Mouse (Mus musculus) kidney, embryonic 16.5 days (tissue): ENCODE data around the gene Prss41. TPM values are rescaled to one million over a fixed set of nuclear protein-coding genes. Genes with fewer than 3 reads are reported as not detected.

ENCODE experiments used
- ATAC-seq: fragments of 200-750 bp; cut with Nextera tagmentation; 2 replicates; pipeline ENCODE4 v1.8.0; 2017; ENCODE audit warnings: moderate TSS enrichment; ENCODE audit not compliant: low FRiP score, low TSS enrichment
- H3K27ac ChIP-seq: fragments of 300-500 bp; sonication (generic); 2 replicates; pipeline ENCODE4 v1.5.1; 2014; ENCODE audit warnings: low read length
- H3K27me3 ChIP-seq: fragments of 300-500 bp; sonication (generic); 2 replicates; pipeline ENCODE4 v1.6.1; 2014; ENCODE audit warnings: low read length, control low read depth, mixed read lengths; ENCODE audit not compliant: insufficient read depth
- H3K36me3 ChIP-seq: fragments of 300-500 bp; sonication (generic); 2 replicates; pipeline ENCODE4 v1.6.1; 2014; ENCODE audit warnings: low read length, control low read depth, mixed read lengths; ENCODE audit not compliant: insufficient read depth
- H3K4me1 ChIP-seq: fragments of 300-500 bp; sonication (generic); 2 replicates; pipeline ENCODE4 v1.6.1; 2014; ENCODE audit warnings: low read length, control low read depth, mixed read lengths; ENCODE audit not compliant: insufficient read depth
- H3K4me2 ChIP-seq: fragments of 300-500 bp; sonication (generic); replicated peaks from 2 replicates; pipeline ENCODE4 v1.6.1; 2014; ENCODE audit warnings: low read depth, low read length
- H3K4me3 ChIP-seq: fragments of 300-500 bp; sonication (generic); 2 replicates; pipeline ENCODE4 v1.5.1; 2014; ENCODE audit warnings: mild to moderate bottlenecking, low read length
- H3K9ac ChIP-seq: fragments of 300-500 bp; sonication (generic); replicated peaks from 2 replicates; pipeline ENCODE4 v1.6.1; 2014; ENCODE audit warnings: low read length
- H3K9me3 ChIP-seq: fragments of 300-500 bp; sonication (generic); 2 replicates; pipeline ENCODE4 v1.6.1; 2016; ENCODE audit warnings: low read length, control low read depth
- WGBS: fragments of 180-500 bp; shearing (Covaris S2); extraction: QIAGEN DNeasy Blood & Tissue Kit; methylation state at CpG from one replicate; pipeline ENCODE4 v1.1.7; 2014; 5-methylcytosine and 5-hydroxymethylcytosine counted together
- polyA plus RNA-seq: library from polyadenylated mRNA; unstranded; fragments of >200 nt; fragmentation: Nextera tagmentation; extraction: Ambion mirVana; gene quantifications from 2 replicates; pipeline ENCODE4 v1.2.1, GENCODE M21; 2015

Gene Prss41
- polyA plus RNA-seq, 1 experiment from 2014 or later, result 3.5 TPM

GRCm38 (mm10) chr17:23807918-23808317 lies 36.1 kb downstream of the Prss41 start:
- peaks cover 31% of the 10 kb centered on the region for H3K4me1 ChIP-seq
- H3K36me3 ChIP-seq, result peaks cover 45% of the 10 kb centered on the region
- H3K4me3 ChIP-seq, result no peak overlapping the region
- H3K9ac ChIP-seq, result no peak overlapping the region
- no peak overlapping the region for H3K27ac ChIP-seq
- H3K9me3 ChIP-seq, result no peaks in the 10 kb centered on the region
- ATAC-seq, result no peak
- no peaks in the 10 kb centered on the region for H3K27me3 ChIP-seq
- 81% methylated on average over 3 of the region's 3 CpGs for WGBS
- no peak overlapping the region for H3K4me2 ChIP-seq

GRCm38 (mm10) chr17:23806867-23807266 lies 37.1 kb downstream of the Prss41 start:
- peaks cover 38% of the 10 kb centered on the region for H3K36me3 ChIP-seq

GRCm38 (mm10) chr17:23804426-23805085 lies 39.4 kb downstream of the Prss41 start:
- H3K9me3 ChIP-seq, result 0 out of 2 replicates have a peak, but pooled peaks cover 2% of the 10 kb centered on the region
- 1% methylated on average over 8 of the region's 8 CpGs for WGBS
- peak overlapping the region; percentile 92 for H3K4me2 ChIP-seq
- no peak for ATAC-seq
- peaks cover 24% of the 10 kb centered on the region for H3K36me3 ChIP-seq
- H3K4me3 ChIP-seq, result peak overlapping the region; percentile 79
- peak overlapping the region; percentile 90 for H3K9ac ChIP-seq
- no peaks in the 10 kb centered on the region; the same call in 1 of the 2 replicates for H3K27me3 ChIP-seq
- H3K4me1 ChIP-seq, result peaks cover 31% of the 10 kb centered on the region
- H3K27ac ChIP-seq, result peak overlapping the region; percentile 93

More at GRCm38 (mm10) chr17:23806867-23807266, 37.1 kb downstream of the Prss41 start:
- 41% methylated on average over 25 of the region's 25 CpGs for WGBS
- Histone ChIP-seq H3K4me3 (peak overlapping the region; percentile 36), H3K4me2 (peak overlapping the region; percentile 92), H3K9me3 (no peaks in the 10 kb centered on the region), H3K27me3 (no peaks in the 10 kb centered on the region), H3K4me1 (peaks cover 31% of the 10 kb centered on the region), H3K9ac (peak overlapping the region; percentile 52; the same call in 1 of the 2 replicates), H3K27ac (peak overlapping the region; percentile 50; the same call in 1 of the 2 replicates)
- ATAC-seq, result no peak

GRCm38 (mm10) chr17:23803366-23804041 lies 40.5 kb downstream of the Prss41 start:
- Histone ChIP-seq H3K9me3 (0 out of 2 replicates have a peak, but pooled peaks cover 2% of the 10 kb centered on the region), H3K4me3 (peak overlapping the region; percentile 79), H3K36me3 (peaks cover 14% of the 10 kb centered on the region), H3K9ac (peak overlapping the region; percentile 90), H3K4me1 (peaks cover 31% of the 10 kb centered on the region), H3K4me2 (peak overlapping the region; percentile 92), H3K27ac (peak overlapping the region; percentile 93), H3K27me3 (no peaks in the 10 kb centered on the region; the same call in 1 of the 2 replicates)
- ATAC-seq, result peak; percentile 60
- WGBS, result under 1% methylated on average over 65 of the region's 83 CpGs

DNA sequence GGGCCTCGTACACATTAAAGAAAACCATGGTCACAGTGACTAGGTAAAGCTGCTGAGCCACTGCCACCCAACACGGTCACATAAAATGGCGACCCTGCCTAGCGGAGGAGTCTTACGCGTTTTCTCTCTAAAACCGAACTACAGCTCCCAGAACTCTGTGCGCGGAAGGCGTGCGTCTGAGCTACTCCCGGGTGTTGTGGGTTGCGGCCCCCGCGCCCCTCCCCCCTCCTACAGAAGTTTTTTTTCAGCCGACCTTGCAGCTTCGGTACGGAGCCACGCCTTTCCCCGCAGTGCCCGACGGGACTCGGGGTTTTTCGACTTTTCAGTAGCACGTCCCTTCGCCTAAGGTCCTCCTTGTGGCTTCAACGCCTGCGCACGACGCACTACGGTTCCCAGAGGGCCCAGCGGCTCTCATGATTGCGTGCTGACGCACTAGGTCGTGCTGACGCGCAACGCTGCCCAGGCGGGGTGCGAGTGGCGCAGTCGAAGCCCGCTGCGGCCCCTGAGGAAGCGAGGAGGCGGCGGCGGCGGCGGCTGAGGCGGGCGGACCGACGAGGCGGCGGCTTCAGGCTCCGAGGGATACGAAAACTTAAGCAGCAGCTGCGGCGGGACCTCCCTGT lies 41.1 kb downstream of the Prss41 start:
- H3K36me3 ChIP-seq, result peaks cover 8% of the 10 kb centered on the region
- peak overlapping the region; percentile 92 for H3K4me2 ChIP-seq
- peak overlapping the region; percentile 93 for H3K27ac ChIP-seq
- ATAC-seq, result peak; percentile 99
- H3K4me1 ChIP-seq, result peaks cover 31% of the 10 kb centered on the region
- peak overlapping the region; percentile 79 for H3K4me3 ChIP-seq
- 0 out of 2 replicates have a peak, but pooled peaks cover 2% of the 10 kb centered on the region for H3K9me3 ChIP-seq
- peak overlapping the region; percentile 90 for H3K9ac ChIP-seq
- no peaks in the 10 kb centered on the region; the same call in 1 of the 2 replicates for H3K27me3 ChIP-seq
- under 1% methylated on average over 58 of the region's 60 CpGs for WGBS

GRCm38 (mm10) chr17:23801627-23802026 lies 42.3 kb downstream of the Prss41 start:
- no peak for ATAC-seq
- H3K36me3 ChIP-seq, result 0 out of 2 replicates have a peak, but pooled peaks cover 4% of the 10 kb centered on the region
- H3K4me2 ChIP-seq, result no peak overlapping the region
- no peaks in the 10 kb centered on the region; the same call in 1 of the 2 replicates for H3K27me3 ChIP-seq
- H3K9me3 ChIP-seq, result 0 out of 2 replicates have a peak, but pooled peaks cover 2% of the 10 kb centered on the region
- H3K4me1 ChIP-seq, result peaks cover 23% of the 10 kb centered on the region
- H3K27ac ChIP-seq, result no peak overlapping the region
- no peak overlapping the region for H3K4me3 ChIP-seq
- WGBS, result 94% methylated on average over 10 of the region's 10 CpGs
- H3K9ac ChIP-seq, result no peak overlapping the region

DNA sequence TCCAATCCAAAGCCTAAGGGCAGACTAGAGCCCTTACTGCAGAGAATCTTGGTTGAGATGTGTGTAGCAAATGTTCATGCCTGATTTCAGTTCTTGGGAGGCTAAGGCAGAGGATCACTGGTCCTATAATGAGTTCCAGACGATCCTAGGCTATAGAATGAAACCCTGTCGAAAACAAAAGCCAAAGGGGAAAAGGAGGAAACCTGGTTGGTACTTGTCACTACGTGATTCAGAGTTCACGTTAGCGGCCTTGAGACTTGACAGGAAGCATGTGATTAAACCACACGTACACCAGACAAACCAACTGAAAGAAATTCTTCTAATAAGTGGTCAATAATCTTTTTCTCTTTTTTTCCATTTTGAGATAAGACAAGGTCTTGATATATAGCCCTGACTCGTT lies 46.7 kb downstream of the Prss41 start:
- Histone ChIP-seq H3K4me3 (no peak overlapping the region), H3K4me1 (no peaks in the 10 kb centered on the region), H3K9me3 (0 out of 2 replicates have a peak, but pooled peaks cover 2% of the 10 kb centered on the region), H3K9ac (no peak overlapping the region; the same call in 1 of the 2 replicates), H3K27ac (no peak overlapping the region), H3K4me2 (no peak overlapping the region), H3K27me3 (no peaks in the 10 kb centered on the region; the same call in 1 of the 2 replicates), H3K36me3 (0 out of 2 replicates have a peak, but pooled peaks cover 6% of the 10 kb centered on the region)
- 71% methylated on average over 7 of the region's 7 CpGs for WGBS
- ATAC-seq, result no peak

GRCm38 (mm10) chr17:23795323-23795722 lies 48.6 kb downstream of the Prss41 start:
- no peak for ATAC-seq

DNA sequence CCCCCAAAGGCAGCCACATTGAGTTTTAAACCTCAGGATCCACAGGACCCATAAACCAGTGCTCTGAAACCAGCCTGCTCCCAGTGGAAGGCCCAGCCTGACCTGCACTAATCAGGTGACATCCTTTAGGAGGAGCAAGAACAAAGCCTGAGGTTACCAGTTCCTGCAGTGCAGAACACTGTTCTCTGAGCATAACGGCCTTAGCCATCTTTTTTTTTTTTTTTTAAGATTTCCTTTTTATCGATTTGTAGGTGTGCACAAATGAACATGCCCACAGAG lies 53.0 kb downstream of the Prss41 start:
- Histone ChIP-seq H3K27me3 (no peaks in the 10 kb centered on the region), H3K27ac (peak overlapping the region; percentile 87), H3K4me1 (peaks cover 21% of the 10 kb centered on the region), H3K9ac (peak overlapping the region; percentile 91), H3K4me3 (peak overlapping the region; percentile 58), H3K9me3 (no peaks in the 10 kb centered on the region), H3K36me3 (0 out of 2 replicates have a peak, but pooled peaks cover 2% of the 10 kb centered on the region), H3K4me2 (peak overlapping the region; percentile 77)
- WGBS, result 56% methylated on average over 2 of the region's 2 CpGs
- no peak for ATAC-seq

More at GRCm38 (mm10) chr17:23795323-23795722, 48.6 kb downstream of the Prss41 start:
- Histone ChIP-seq H3K9me3 (no peaks in the 10 kb centered on the region), H3K27me3 (no peaks in the 10 kb centered on the region; the same call in 1 of the 2 replicates), H3K4me3 (no peak overlapping the region), H3K27ac (no peak overlapping the region), H3K36me3 (0 out of 2 replicates have a peak, but pooled peaks cover 6% of the 10 kb centered on the region), H3K4me2 (no peak overlapping the region), H3K4me1 (peaks cover 7% of the 10 kb centered on the region; the same call in 1 of the 2 replicates), H3K9ac (no peak overlapping the region)
- WGBS, result 92% methylated on average over 8 of the region's 8 CpGs
